Mouse (Mus musculus) bone marrow, adult 2 months (tissue): ENCODE data around the gene Atl2.

Experiments
- CTCF ChIP-seq: fragments of 200-500 bp; IDR thresholded peaks from 2 replicates; pipeline ENCODE4 v1.5.1; 2011; ENCODE audit warnings: low read length, control low read depth; ENCODE audit not compliant: control insufficient read depth, insufficient read depth
- POLR2A ChIP-seq: fragments of 200-500 bp; IDR thresholded peaks from 2 replicates; pipeline ENCODE4 v1.6.1; 2011; ENCODE audit warnings: low read depth, mild to moderate bottlenecking, control low read depth, low read length, borderline replicate concordance; ENCODE audit not compliant: control insufficient read depth

GRCm38 (mm10) chr17:79932676-79933278 lies 36.9 kb upstream of the Atl2 start:
- TF ChIP-seq CTCF (no peak), POLR2A (no peak)
